Mouse (Mus musculus): Measurements from ENCODE around the gene Arid1b. TPM values are rescaled to one million over a fixed set of nuclear protein-coding genes. Genes with fewer than 3 reads are reported as not detected.

The Arid1b gene
- polyA plus RNA-seq, 2 experiments: 14.7 to 20.5 TPM

DNA sequence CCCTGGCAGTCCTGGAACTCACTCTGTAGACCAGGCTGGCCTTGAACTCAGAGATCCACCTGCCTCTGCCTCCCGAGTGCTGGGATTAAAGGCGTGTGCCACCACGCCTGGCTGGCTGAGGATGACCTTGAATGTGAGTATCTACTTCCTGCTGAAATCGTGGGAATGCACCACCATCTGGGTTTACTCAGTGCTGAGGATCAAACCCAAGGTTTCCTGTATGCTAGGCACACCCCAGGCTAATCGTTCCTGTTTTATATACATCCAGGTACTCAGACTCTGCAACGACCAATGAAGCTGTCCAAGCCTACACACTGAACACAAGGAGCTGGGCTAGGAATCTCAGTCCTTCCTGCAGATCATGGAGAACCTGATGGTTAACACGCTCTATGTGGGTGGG lies 9.4 kb upstream of the Arid1b start:
- no peaks in the 10 kb centered on the region for H3K9me3 ChIP-seq (ENCODE audit: control insufficient read depth, low read length)
- TF ChIP-seq POLR2A (IDR thresholded peaks at IDR 0.05; ENCODE audit: borderline replicate concordance, extremely low read depth, insufficient read depth, insufficient read length): no peak
- H3K27me3 ChIP-seq (ENCODE audit: control insufficient read depth, insufficient read depth, low read length): no peaks in the 10 kb centered on the region
- no peak overlapping the region for H3K4me2 ChIP-seq (replicated peaks; ENCODE audit: low read depth, low read length, severe bottlenecking)
- DNase-seq (ENCODE audit: low spot score) (no peak), ATAC-seq (ENCODE audit: low FRiP score, low read depth) (no peak)
- H3K4me1 ChIP-seq (ENCODE audit: control insufficient read depth, insufficient read depth, low read length): no peaks in the 10 kb centered on the region
- H3K4me3 ChIP-seq (replicated peaks; ENCODE audit: low read length): no peak overlapping the region
- 74% methylated on average over 7 of the region's 7 CpGs for WGBS
- no peak overlapping the region for H3K9ac ChIP-seq (ENCODE audit: low read depth, low read length, severe bottlenecking)
- H3K36me3 ChIP-seq (ENCODE audit: control insufficient read depth, insufficient read depth, low read length): no peaks in the 10 kb centered on the region
- no peak overlapping the region for H3K27ac ChIP-seq (replicated peaks; ENCODE audit: low read depth, low read length)

DNA sequence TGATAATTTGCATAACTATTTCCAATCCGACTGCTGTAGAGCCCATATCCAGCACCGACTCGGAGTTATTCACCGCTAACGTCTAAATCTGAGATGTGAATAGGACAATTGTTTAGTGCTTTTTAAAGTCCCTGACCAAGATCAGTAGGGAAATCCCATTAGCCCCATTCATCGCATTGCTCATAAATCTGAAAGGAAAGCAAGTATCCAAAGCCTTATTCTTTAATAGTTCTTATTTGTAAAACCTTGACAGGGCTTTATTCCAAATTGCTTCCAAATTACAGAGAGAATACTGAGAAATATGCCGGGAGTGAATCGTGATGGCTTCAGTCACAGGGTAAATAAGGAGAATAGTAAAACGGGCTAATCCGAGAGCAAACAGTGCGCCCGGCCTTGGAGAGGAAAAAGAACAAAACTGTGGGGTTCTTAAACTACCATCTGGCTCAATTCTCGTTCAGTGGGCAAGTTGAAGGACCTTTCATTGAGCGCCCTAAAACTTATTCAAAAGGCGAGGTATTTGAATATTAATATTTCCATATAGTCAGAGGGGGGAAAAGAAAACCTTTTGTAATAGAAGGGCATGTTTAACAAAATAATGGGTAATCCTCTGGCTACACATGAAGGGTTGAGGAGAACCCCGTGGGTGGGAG lies 3.1 kb upstream of the Arid1b start:
- H3K36me3 ChIP-seq (ENCODE audit: control insufficient read depth, insufficient read depth, low read length): no peaks in the 10 kb centered on the region
- H3K9me3 ChIP-seq (ENCODE audit: control insufficient read depth, low read length): no peaks in the 10 kb centered on the region
- no peak overlapping the region for H3K4me2 ChIP-seq (replicated peaks; ENCODE audit: low read depth, low read length, severe bottlenecking)
- no peak for ATAC-seq (ENCODE audit: low FRiP score, low read depth)
- H3K4me1 ChIP-seq (ENCODE audit: control insufficient read depth, insufficient read depth, low read length): peaks cover 9% of the 10 kb centered on the region; the same call in 1 of the 2 replicates
- DNase-seq (ENCODE audit: low spot score): no peak
- H3K27me3 ChIP-seq (ENCODE audit: control insufficient read depth, insufficient read depth, low read length): no peaks in the 10 kb centered on the region
- WGBS: 77% methylated on average over 16 of the region's 16 CpGs
- no peak for TF ChIP-seq POLR2A (IDR thresholded peaks at IDR 0.05; ENCODE audit: borderline replicate concordance, extremely low read depth, insufficient read depth, insufficient read length)
- no peak overlapping the region for H3K4me3 ChIP-seq (replicated peaks; ENCODE audit: low read length)
- H3K9ac ChIP-seq (ENCODE audit: low read depth, low read length, severe bottlenecking): no peak overlapping the region
- no peak overlapping the region for H3K27ac ChIP-seq (replicated peaks; ENCODE audit: low read depth, low read length)

DNA sequence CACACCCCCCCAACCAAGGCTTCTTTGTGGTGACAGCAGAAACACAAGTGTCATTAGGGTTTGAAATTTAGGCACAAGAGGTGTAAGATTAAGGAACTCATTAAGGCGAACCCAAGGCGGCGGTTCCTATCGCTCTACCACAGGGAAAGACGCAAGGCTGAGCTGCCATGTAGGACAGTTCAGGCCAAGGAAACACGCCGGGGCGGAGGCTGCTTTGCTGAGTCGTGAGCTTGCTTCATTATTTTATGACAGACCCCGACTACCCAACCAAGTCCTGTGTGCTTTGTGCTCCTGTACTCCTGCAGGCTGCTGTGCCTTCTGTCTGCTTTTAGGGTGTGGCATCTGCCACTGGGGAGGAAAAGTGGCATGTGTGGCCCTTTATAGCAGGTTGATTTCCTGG lies 2.5 kb upstream of the Arid1b start:
- WGBS: 77% methylated on average over 10 of the region's 10 CpGs

DNA sequence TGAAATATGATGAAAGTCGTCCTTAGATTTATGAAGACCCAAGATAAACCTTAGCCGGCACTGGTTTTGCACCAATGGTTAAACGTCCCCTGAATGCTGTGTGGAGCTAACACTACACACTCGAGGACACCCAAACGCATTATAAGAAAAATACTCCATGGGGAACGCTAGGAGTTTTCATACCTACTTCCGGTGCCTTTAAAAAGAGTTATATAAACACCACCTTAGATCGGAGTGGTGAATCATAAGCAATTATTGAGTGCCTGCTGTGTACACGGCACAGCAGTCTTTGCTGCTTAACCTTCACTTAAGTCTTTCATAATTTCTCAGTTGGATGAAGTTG lies 664 bp upstream of the Arid1b start:
- H3K36me3 ChIP-seq (ENCODE audit: control insufficient read depth, insufficient read depth, low read length): no peaks in the 10 kb centered on the region
- ATAC-seq (ENCODE audit: low FRiP score, low read depth) (no peak), DNase-seq (ENCODE audit: low spot score) (peak; percentile 34)
- no peak for TF ChIP-seq POLR2A (IDR thresholded peaks at IDR 0.05; ENCODE audit: borderline replicate concordance, extremely low read depth, insufficient read depth, insufficient read length)
- H3K4me1 ChIP-seq (ENCODE audit: control insufficient read depth, insufficient read depth, low read length): peaks cover 14% of the 10 kb centered on the region
- WGBS: 5% methylated on average over 9 of the region's 9 CpGs
- peak overlapping the region; percentile 98 for H3K27ac ChIP-seq (replicated peaks; ENCODE audit: low read depth, low read length)
- peak overlapping the region; percentile 100 for H3K9ac ChIP-seq (ENCODE audit: low read depth, low read length, severe bottlenecking)
- no peaks in the 10 kb centered on the region for H3K27me3 ChIP-seq (ENCODE audit: control insufficient read depth, insufficient read depth, low read length)
- peak overlapping the region; percentile 71 for H3K4me2 ChIP-seq (replicated peaks; ENCODE audit: low read depth, low read length, severe bottlenecking)
- H3K9me3 ChIP-seq (ENCODE audit: control insufficient read depth, low read length): no peaks in the 10 kb centered on the region
- peak overlapping the region; percentile 93 for H3K4me3 ChIP-seq (replicated peaks; ENCODE audit: low read length)

More for the DNA sequence above, 2.5 kb upstream of the Arid1b start:
- H3K4me2 ChIP-seq (replicated peaks; ENCODE audit: low read depth, low read length, severe bottlenecking): no peak overlapping the region
- H3K36me3 ChIP-seq (ENCODE audit: control insufficient read depth, insufficient read depth, low read length): no peaks in the 10 kb centered on the region
- TF ChIP-seq POLR2A (IDR thresholded peaks at IDR 0.05; ENCODE audit: borderline replicate concordance, extremely low read depth, insufficient read depth, insufficient read length): no peak
- H3K9me3 ChIP-seq (ENCODE audit: control insufficient read depth, low read length): no peaks in the 10 kb centered on the region
- no peak overlapping the region for H3K27ac ChIP-seq (replicated peaks; ENCODE audit: low read depth, low read length)
- H3K9ac ChIP-seq (ENCODE audit: low read depth, low read length, severe bottlenecking): no peak overlapping the region
- H3K27me3 ChIP-seq (ENCODE audit: control insufficient read depth, insufficient read depth, low read length): no peaks in the 10 kb centered on the region
- ATAC-seq (ENCODE audit: low FRiP score, low read depth) (no peak), DNase-seq (ENCODE audit: low spot score) (no peak)
- H3K4me1 ChIP-seq (ENCODE audit: control insufficient read depth, insufficient read depth, low read length): peaks cover 9% of the 10 kb centered on the region; the same call in 1 of the 2 replicates
- no peak overlapping the region for H3K4me3 ChIP-seq (replicated peaks; ENCODE audit: low read length)

GRCm38 (mm10) chr17:4994504-4994812 lies 326 bp downstream of the Arid1b start:
- no peak for TF ChIP-seq POLR2A (IDR thresholded peaks at IDR 0.05; ENCODE audit: borderline replicate concordance, extremely low read depth, insufficient read depth, insufficient read length)
- Histone ChIP-seq H3K4me3 (replicated peaks; ENCODE audit: low read length) (peak overlapping the region; percentile 93), H3K36me3 (ENCODE audit: control insufficient read depth, insufficient read depth, low read length) (no peaks in the 10 kb centered on the region), H3K27ac (replicated peaks; ENCODE audit: low read depth, low read length) (peak overlapping the region; percentile 98), H3K9ac (ENCODE audit: low read depth, low read length, severe bottlenecking) (peak overlapping the region; percentile 100), H3K27me3 (ENCODE audit: control insufficient read depth, insufficient read depth, low read length) (no peaks in the 10 kb centered on the region), H3K4me2 (replicated peaks; ENCODE audit: low read depth, low read length, severe bottlenecking) (peak overlapping the region; percentile 71), H3K9me3 (ENCODE audit: control insufficient read depth, low read length) (no peaks in the 10 kb centered on the region), H3K4me1 (ENCODE audit: control insufficient read depth, insufficient read depth, low read length) (peaks cover 14% of the 10 kb centered on the region)
- ATAC-seq (ENCODE audit: low FRiP score, low read depth) (peak; percentile 49), DNase-seq (ENCODE audit: low spot score) (no peak)
- WGBS: 0% methylated on average over 4 of the region's 55 CpGs

Measured in limb, embryonic 14.5 days (tissue).